Mouse (Mus musculus): ENCODE results near the gene Plpp1.

Gene Plpp1

DNA sequence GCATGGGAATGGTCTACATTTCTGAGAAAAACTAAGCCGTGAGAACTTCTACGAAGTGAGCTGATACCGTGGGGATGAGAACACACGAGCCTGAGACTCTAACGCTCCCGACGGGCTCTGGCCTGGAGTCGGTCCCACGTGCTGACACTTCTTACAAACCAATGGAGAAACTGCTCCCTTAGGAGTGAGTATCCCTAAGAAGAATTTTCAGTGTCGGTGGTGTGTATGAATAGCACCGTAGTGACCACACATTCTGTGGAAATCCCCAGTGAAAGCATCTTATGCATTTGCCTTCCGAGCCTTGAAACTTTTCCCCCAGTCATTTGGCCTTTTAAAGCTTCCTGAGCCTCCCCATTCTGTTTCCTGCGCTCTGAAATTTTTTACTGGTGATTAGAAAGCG, 27.7 kb upstream of the Plpp1 start:
- in situ Hi-C loops (cut with MboI, MseI) = no loop called here

- in situ Hi-C loops (cut with MboI, MseI) = no loop called here
These were observed 26.5 kb upstream of the Plpp1 start for GRCm38 (mm10) chr13:112773991-112774675.

DNA sequence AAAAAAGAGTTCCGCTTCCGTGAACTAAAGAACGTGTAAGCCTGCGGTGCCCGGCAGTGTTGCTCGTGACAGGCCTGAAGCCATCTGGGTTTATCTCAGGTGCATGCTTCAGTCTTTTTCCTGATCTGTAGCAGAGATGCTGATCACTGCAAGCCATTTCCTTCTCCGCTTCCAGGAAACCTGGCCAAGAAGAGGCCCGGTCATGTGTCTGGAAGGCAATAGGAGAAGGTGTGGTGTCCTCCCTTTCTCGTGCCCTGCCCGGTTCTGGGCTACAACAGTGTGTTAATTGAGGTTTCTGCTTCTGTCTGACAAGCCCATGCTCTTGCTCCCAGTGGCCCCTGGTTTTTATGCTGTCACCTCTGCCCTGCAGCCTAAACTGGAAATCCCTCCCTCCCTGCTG, 24.7 kb upstream of the Plpp1 start:
- in situ Hi-C loops (cut with MboI, MseI) = loop anchor here (25.0 kb wide), 1 partner anchor 1011 kb away; the partner anchor contains the start of gene Arl15

DNA sequence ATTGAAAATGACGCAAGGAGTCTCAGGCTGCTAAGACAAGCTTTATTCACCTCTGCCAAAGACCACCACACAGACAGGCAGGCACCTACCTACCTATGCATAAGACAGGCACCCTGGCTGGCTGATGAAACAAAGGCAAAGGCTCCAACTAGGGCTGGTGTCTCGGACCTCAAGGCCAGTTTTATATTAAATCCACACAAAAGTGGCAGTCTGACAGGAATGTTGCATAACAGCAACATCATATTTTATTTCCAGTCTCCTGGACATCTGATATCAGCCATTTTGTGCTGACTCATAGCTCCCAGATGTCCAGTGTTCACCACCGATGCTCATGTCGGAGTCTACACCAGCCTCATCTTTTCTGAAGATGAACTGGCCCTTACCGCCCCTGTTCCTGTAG, 22.2 kb upstream of the Plpp1 start:
- in situ Hi-C loops (cut with MboI, MseI) = loop anchor here (25.0 kb wide), 1 partner anchor 1009 kb away; the partner anchor contains the start of gene Arl15

DNA sequence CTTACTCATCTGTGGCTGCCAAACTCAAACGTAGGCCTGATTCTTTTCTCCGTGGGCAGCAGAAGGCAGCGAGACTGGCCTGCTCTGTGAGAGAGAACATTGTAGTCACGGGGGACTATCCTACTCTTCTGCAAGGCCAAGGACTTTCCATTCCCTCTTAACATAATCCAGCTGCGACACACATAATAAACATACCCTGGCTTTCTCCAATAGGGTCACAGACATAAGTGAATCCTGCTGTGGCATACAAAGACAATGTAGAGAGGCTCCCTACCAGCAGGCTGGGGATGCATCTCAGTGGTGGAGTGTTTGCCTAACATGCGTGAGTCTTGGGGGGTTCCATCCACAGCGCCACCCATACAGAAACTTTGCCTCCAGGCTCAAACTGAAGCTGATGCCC, 15.3 kb upstream of the Plpp1 start:
- in situ Hi-C loops (cut with MboI, MseI) = loop anchor here (25.0 kb wide), 1 partner anchor 1002 kb away; the partner anchor contains the start of gene Arl15

GRCm38 (mm10) chr13:112786142-112786541, 14.4 kb upstream of the Plpp1 start:
- in situ Hi-C loops (cut with MboI, MseI) = loop anchor here (25.0 kb wide), 1 partner anchor 1001 kb away; the partner anchor contains the start of gene Arl15

DNA sequence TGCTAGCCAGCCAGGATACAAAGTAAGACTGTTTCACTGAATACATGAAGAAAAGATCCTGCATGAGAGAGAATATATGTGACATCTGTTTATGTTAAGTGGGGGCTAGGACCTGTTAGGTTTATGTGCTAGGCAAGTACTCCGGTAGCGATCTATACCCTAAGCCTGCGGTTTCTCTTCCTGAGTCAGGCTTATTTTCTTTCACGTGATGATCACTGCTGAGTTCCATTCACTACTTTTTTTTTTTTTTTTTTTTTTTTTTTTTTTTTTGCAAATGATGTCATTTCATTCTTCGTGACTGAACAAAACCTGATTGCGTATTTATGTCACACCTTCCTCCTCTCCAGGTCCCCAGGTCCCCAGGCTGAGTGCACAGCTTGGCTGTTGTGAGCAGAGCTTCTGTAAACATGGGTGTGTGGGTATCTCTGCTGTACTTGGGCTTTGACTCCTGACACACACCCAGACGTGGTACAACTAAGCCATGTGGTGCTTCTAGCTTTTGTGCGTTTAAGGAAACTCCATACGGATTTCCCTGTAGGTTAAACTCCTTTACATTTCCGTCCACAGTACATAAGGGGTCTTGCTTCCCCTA, 13.6 kb upstream of the Plpp1 start:
- in situ Hi-C loops (cut with MboI, MseI) = loop anchor here (25.0 kb wide), 1 partner anchor 1000 kb away; the partner anchor contains the start of gene Arl15

DNA sequence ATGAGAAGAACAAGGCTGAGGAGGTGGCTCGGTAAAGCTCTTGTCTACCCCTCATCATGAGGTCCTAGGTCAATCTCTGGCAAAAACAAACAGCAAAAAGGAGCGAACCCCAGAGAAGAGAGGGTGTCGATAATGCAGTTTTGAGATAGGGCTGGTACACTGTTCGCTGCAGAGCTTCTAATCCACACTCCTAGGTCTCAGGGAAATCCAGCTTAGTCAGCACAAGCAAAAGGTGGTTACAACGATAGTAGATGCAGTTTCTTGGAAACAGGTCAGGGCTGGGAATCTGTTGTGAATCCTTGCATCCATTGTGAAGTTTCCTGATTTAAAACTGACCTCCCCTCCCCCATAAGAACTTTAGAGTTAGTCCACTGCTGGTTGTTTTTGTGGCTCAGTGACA, 9.8 kb upstream of the Plpp1 start:
- in situ Hi-C loops (cut with MboI, MseI) = loop anchor here (25.0 kb wide), 1 partner anchor 997 kb away; the partner anchor contains the start of gene Arl15

DNA sequence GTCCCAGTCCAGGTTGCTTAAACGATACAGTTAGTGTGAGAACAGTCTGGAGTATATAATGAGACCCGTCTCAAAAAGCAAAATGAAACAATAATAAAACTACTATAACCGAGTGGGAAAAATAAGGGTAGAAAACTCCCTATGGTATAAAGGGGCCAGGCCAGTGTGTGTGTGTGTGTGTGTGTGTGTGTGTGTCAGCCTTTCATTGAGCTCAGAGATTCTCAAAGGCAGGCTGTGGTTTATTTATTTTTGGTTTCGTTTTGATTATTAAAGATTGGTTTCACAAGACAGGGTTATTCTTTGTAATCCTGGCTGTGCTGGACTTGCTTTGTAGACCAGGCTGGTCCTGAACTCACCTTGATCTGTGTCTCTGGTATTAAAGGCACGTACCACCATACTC, 8.7 kb upstream of the Plpp1 start:
- in situ Hi-C loops (cut with MboI, MseI) = loop anchor here (25.0 kb wide), 1 partner anchor 995 kb away; the partner anchor contains the start of gene Arl15

DNA sequence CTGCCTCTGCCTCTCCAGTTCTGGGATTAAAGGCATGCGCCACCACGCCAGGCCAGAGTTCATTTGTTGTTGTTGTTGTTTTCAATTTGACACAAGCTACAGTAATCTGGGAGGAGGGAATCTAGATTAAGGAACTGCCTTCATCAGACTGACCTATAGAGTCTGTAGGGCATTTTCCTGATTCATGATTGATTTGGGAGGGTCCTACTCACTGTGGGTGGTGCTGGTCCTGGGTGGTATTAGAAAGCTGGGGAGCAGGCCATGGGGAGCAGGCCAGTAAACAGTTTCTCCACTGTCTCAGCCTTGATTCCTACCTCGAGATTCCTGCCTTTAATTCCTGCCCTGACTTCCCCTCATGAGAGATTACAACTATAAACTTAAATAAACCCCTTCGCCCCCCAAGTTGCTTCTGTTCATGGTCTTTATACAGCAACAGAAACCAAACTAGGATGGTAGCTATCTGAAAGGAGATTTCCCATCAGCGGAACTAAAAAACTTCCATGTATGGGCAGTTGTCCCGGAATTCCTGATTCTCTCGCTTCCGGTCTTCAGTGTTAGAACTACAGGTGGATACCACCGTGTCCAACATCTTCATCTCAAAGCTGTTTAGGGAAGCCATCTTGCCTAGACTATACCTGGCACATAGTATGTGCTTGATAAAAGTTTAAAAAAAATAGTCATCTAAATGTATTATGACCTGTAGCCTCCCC, 2.2 kb upstream of the Plpp1 start:
- in situ Hi-C loops (cut with MboI, MseI) = loop anchor here (25.0 kb wide), 1 partner anchor 989 kb away; the partner anchor contains the start of gene Arl15

DNA sequence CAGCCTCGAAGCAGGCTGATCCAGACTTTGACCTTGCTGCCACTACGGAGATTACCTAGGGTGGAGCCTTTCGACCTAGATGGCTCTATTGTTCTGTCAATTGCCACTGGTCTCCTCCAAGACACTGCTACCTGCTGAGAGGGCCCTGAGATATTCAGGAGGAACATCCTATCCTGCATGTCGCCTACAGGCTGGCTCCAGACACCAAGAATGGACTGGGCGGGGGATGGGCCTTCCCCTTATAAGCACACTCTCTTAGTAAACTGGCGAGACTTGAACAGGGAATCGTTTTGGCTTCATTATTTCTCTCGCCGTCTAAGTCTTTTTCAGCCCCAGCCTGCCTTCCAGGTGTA, 1.7 kb upstream of the Plpp1 start:
- in situ Hi-C loops (cut with MboI, MseI) = loop anchor here (25.0 kb wide), 1 partner anchor 988 kb away; the partner anchor contains the start of gene Arl15

- in situ Hi-C loops (cut with MboI, MseI) = loop anchor here (25.0 kb wide), 1 partner anchor 988 kb away; the partner anchor contains the start of gene Arl15
These were observed 811 bp upstream of the Plpp1 start for GRCm38 (mm10) chr13:112799721-112800241.

GRCm38 (mm10) chr13:112801381-112802004, 901 bp downstream of the Plpp1 start:
- in situ Hi-C loops (cut with MboI, MseI) = no loop called here

- in situ Hi-C loops (cut with MboI, MseI) = no loop called here
These were observed 2.5 kb downstream of the Plpp1 start for GRCm38 (mm10) chr13:112803106-112803505.

DNA sequence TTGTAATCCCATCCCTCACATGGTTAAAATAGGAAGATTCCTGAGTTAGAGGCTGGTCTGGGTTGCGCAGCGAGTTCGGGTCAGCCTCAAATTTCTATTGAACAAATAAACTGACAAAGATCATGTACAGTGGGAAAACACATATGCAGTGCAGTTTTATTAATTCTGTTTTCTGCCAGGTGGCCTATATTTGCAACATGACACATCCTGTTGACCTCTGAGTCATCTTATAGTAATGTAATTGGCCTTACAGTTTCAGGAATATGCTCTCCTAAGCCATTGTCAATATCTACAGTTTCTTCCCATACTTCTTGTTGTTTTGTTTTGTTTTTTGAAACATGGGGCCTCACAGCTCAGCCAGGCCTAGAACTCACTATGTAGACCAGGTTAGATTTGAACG, 3.1 kb downstream of the Plpp1 start:
- in situ Hi-C loops (cut with MboI, MseI) = no loop called here

DNA sequence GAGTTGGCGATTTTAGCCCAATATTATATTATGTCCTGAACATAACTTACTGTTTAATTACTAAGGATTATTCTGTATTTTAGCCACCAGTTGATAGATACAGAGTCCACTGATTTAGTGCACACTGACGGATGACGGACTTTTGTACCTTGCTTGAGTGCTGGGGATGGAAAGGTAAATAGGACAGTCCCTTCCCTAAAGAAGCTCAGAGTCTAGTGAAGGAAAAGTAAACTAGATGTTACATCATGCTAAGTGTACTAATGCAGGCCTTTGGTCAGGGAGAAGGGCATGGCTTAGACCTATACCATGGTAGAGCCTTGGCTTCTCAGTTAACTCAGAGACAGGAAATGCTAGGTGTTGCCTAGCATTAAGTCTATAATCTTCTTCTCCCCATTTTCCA, 4.9 kb downstream of the Plpp1 start:
- in situ Hi-C loops (cut with MboI, MseI) = no loop called here

- in situ Hi-C loops (cut with MboI, MseI) = no loop called here
These were observed 7.5 kb downstream of the Plpp1 start for GRCm38 (mm10) chr13:112807936-112808667.

DNA sequence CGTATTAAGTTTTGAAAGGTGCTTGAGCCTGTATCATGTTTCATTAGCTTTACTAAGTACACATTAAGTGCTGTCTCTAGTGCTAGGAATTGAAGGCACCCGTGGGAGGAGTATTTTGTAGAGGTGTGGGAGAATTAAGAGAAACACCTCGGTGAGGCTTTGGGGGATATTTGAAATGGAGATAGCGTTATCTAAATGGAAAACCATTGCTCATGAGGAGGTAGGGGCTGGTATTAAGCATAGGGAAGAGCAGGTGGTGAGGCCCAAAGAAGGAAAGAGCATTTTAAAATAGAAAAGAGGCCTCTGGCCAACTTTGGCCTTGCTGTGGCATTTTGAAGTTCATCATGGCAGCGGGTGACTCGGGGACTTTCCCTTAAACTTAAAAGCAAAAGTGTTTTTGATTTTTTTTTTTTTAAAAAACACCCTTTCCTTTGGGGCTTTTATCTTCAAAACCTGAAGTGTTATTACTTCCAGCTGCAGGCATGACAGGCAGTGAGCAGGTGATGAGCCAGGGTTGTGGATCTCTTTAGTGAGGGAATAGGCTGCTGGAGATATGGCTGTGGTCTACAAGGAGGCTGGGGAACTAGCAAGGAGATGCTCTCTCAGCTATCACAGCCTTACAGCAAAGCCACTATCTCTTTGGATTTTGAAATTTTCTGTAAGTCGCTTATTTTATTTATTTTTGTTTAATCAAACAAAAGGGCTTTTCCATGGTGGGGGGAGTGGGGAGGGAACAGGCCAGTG, 9.1 kb downstream of the Plpp1 start:
- in situ Hi-C loops (cut with MboI, MseI) = no loop called here

DNA sequence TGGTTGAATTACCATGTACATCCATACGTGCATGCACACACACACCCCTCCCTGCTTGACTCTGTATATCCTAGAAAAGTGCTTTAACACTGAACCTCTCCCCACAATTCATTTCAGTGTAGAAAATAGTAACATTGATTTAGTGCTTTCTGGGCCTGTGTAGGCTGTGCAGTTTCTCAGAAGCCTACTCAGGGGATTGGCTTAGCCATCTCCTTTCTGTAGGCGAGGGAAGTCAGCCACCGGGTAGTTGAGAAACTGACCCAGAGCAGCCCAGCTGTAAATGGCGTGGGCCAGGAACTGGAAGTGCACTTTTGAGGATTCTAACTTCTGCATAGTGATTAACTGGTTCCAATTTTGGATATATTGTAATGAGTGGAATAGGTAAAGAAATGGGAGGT, 9.7 kb downstream of the Plpp1 start:
- in situ Hi-C loops (cut with MboI, MseI) = no loop called here

GRCm38 (mm10) chr13:112810751-112811150, 10.2 kb downstream of the Plpp1 start:
- in situ Hi-C loops (cut with MboI, MseI) = no loop called here

Data from T-helper 1 cell (primary cell).